Mouse (Mus musculus): ENCODE data around the gene Pdzd2. TPM values are rescaled to one million over a fixed set of nuclear protein-coding genes. Genes with fewer than 3 reads are reported as not detected.

Gene Pdzd2
- polyA plus RNA-seq, 1 experiment from 2014 or later = 18.7 TPM

- no peak for ATAC-seq (replicated peaks; ENCODE audit: insufficient number of reproducible peaks, insufficient read depth, low FRiP score, low read depth)
- no peaks in the 10 kb centered on the region; the same call in 1 of the 2 replicates for H3K4me1 ChIP-seq (replicated peaks)
- no peak overlapping the region for H3K4me2 ChIP-seq
- H3K4me3 ChIP-seq = no peak overlapping the region
- H3K9ac ChIP-seq = no peak overlapping the region
- no peaks in the 10 kb centered on the region for H3K36me3 ChIP-seq
- no peak overlapping the region for H3K27ac ChIP-seq
- WGBS = 83% methylated on average over 5 of the region's 5 CpGs
- H3K9me3 ChIP-seq (replicated peaks) = no peaks in the 10 kb centered on the region
- H3K27me3 ChIP-seq = no peaks in the 10 kb centered on the region
Observed at GRCm38 (mm10) chr15:12468625-12469024, 271.1 kb downstream of the Pdzd2 start.

- Histone ChIP-seq H3K9me3 (replicated peaks) (no peaks in the 10 kb centered on the region), H3K4me2 (no peak overlapping the region), H3K4me1 (replicated peaks) (no peaks in the 10 kb centered on the region; the same call in 1 of the 2 replicates), H3K27ac (no peak overlapping the region), H3K4me3 (no peak overlapping the region), H3K27me3 (no peaks in the 10 kb centered on the region), H3K9ac (no peak overlapping the region), H3K36me3 (no peaks in the 10 kb centered on the region)
- WGBS = 64% methylated on average over 8 of the region's 8 CpGs
- no peak for ATAC-seq (replicated peaks; ENCODE audit: insufficient number of reproducible peaks, insufficient read depth, low FRiP score, low read depth)
Observed at GRCm38 (mm10) chr15:12465748-12466147, 274.0 kb downstream of the Pdzd2 start.

GRCm38 (mm10) chr15:12456808-12457207 lies 282.9 kb downstream of the Pdzd2 start:
- no peaks in the 10 kb centered on the region for H3K9me3 ChIP-seq (replicated peaks)
- no peak overlapping the region for H3K4me3 ChIP-seq
- no peak overlapping the region for H3K4me2 ChIP-seq
- no peak for ATAC-seq (replicated peaks; ENCODE audit: insufficient number of reproducible peaks, insufficient read depth, low FRiP score, low read depth)
- no peak overlapping the region for H3K27ac ChIP-seq
- WGBS = 17% methylated on average over 7 of the region's 7 CpGs
- no peaks in the 10 kb centered on the region for H3K27me3 ChIP-seq
- peaks cover 7% of the 10 kb centered on the region for H3K4me1 ChIP-seq (replicated peaks)
- no peaks in the 10 kb centered on the region for H3K36me3 ChIP-seq
- no peak overlapping the region for H3K9ac ChIP-seq

GRCm38 (mm10) chr15:12453343-12453742 lies 286.4 kb downstream of the Pdzd2 start:
- no peak overlapping the region for H3K9ac ChIP-seq
- WGBS = 89% methylated on average over 2 of the region's 2 CpGs
- H3K27ac ChIP-seq = no peak overlapping the region
- no peak for ATAC-seq (replicated peaks; ENCODE audit: insufficient number of reproducible peaks, insufficient read depth, low FRiP score, low read depth)
- H3K4me2 ChIP-seq = no peak overlapping the region
- H3K4me3 ChIP-seq = no peak overlapping the region
- H3K27me3 ChIP-seq = no peaks in the 10 kb centered on the region
- H3K36me3 ChIP-seq = no peaks in the 10 kb centered on the region
- no peaks in the 10 kb centered on the region for H3K9me3 ChIP-seq (replicated peaks)
- H3K4me1 ChIP-seq (replicated peaks) = peaks cover 7% of the 10 kb centered on the region

GRCm38 (mm10) chr15:12452141-12452995 lies 287.4 kb downstream of the Pdzd2 start:
- no peak overlapping the region for H3K4me2 ChIP-seq
- H3K4me1 ChIP-seq (replicated peaks) = peaks cover 9% of the 10 kb centered on the region
- no peaks in the 10 kb centered on the region for H3K9me3 ChIP-seq (replicated peaks)
- no peaks in the 10 kb centered on the region for H3K27me3 ChIP-seq
- H3K27ac ChIP-seq = no peak overlapping the region
- H3K9ac ChIP-seq = no peak overlapping the region
- 85% methylated on average over 6 of the region's 6 CpGs for WGBS
- no peaks in the 10 kb centered on the region for H3K36me3 ChIP-seq
- H3K4me3 ChIP-seq = no peak overlapping the region
- ATAC-seq (replicated peaks; ENCODE audit: insufficient number of reproducible peaks, insufficient read depth, low FRiP score, low read depth) = 0 out of 2 replicates have a peak, but pooled peaks have one; percentile 35

GRCm38 (mm10) chr15:12451448-12451847 lies 288.3 kb downstream of the Pdzd2 start:
- WGBS = 81% methylated on average over 4 of the region's 4 CpGs
- no peak for ATAC-seq (replicated peaks; ENCODE audit: insufficient number of reproducible peaks, insufficient read depth, low FRiP score, low read depth)
- Histone ChIP-seq H3K9ac (no peak overlapping the region), H3K36me3 (no peaks in the 10 kb centered on the region), H3K4me1 (replicated peaks) (peaks cover 7% of the 10 kb centered on the region), H3K27ac (no peak overlapping the region), H3K4me2 (no peak overlapping the region), H3K4me3 (no peak overlapping the region), H3K9me3 (replicated peaks) (no peaks in the 10 kb centered on the region), H3K27me3 (no peaks in the 10 kb centered on the region)

GRCm38 (mm10) chr15:12450790-12451189 lies 288.9 kb downstream of the Pdzd2 start:
- ATAC-seq (replicated peaks; ENCODE audit: insufficient number of reproducible peaks, insufficient read depth, low FRiP score, low read depth) = no peak
- Histone ChIP-seq H3K4me3 (no peak overlapping the region), H3K9ac (no peak overlapping the region), H3K27me3 (no peaks in the 10 kb centered on the region), H3K9me3 (replicated peaks) (no peaks in the 10 kb centered on the region), H3K4me1 (replicated peaks) (peaks cover 7% of the 10 kb centered on the region; the same call in 1 of the 2 replicates), H3K27ac (no peak overlapping the region), H3K4me2 (no peak overlapping the region), H3K36me3 (no peaks in the 10 kb centered on the region)
- WGBS = 45% methylated on average over 6 of the region's 6 CpGs

DNA sequence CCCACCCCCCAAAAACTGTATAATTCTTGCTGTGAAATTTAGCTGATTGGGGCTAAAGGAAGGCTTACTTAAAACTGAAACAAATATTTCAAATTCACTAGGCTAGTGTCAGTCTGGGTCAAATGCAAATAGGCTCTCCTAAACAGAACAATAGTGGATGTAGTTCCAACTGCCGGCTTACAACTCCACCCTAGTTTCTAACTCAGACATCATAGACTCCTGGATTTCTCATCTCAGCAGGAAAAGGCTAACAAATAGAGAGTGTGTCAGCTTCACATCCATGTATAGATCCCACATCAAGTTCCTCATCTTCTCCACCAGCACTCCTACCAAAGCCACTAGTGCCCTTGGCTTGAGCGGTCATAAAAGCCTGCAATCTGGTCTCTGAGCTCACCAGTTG lies 290.4 kb downstream of the Pdzd2 start:
- no peaks in the 10 kb centered on the region for H3K9me3 ChIP-seq (replicated peaks)
- H3K4me2 ChIP-seq = no peak overlapping the region
- 92% methylated on average over 2 of the region's 2 CpGs for WGBS
- H3K27me3 ChIP-seq = no peaks in the 10 kb centered on the region
- H3K27ac ChIP-seq = no peak overlapping the region
- ATAC-seq (replicated peaks; ENCODE audit: insufficient number of reproducible peaks, insufficient read depth, low FRiP score, low read depth) = no peak
- peaks cover 7% of the 10 kb centered on the region; the same call in 1 of the 2 replicates for H3K4me1 ChIP-seq (replicated peaks)
- no peaks in the 10 kb centered on the region for H3K36me3 ChIP-seq
- no peak overlapping the region for H3K4me3 ChIP-seq
- no peak overlapping the region for H3K9ac ChIP-seq

GRCm38 (mm10) chr15:12447021-12447434 lies 292.7 kb downstream of the Pdzd2 start:
- H3K9me3 ChIP-seq (replicated peaks) = no peaks in the 10 kb centered on the region
- 55% methylated on average over 10 of the region's 10 CpGs for WGBS
- ATAC-seq (replicated peaks; ENCODE audit: insufficient number of reproducible peaks, insufficient read depth, low FRiP score, low read depth) = no peak
- peak overlapping the region; percentile 16; the same call in 1 of the 2 replicates for H3K4me2 ChIP-seq
- H3K36me3 ChIP-seq = no peaks in the 10 kb centered on the region
- H3K9ac ChIP-seq = no peak overlapping the region
- no peak overlapping the region for H3K4me3 ChIP-seq
- peaks cover 7% of the 10 kb centered on the region; the same call in 1 of the 2 replicates for H3K4me1 ChIP-seq (replicated peaks)
- H3K27me3 ChIP-seq = no peaks in the 10 kb centered on the region
- H3K27ac ChIP-seq = peak overlapping the region; percentile 24; the same call in 1 of the 2 replicates

DNA sequence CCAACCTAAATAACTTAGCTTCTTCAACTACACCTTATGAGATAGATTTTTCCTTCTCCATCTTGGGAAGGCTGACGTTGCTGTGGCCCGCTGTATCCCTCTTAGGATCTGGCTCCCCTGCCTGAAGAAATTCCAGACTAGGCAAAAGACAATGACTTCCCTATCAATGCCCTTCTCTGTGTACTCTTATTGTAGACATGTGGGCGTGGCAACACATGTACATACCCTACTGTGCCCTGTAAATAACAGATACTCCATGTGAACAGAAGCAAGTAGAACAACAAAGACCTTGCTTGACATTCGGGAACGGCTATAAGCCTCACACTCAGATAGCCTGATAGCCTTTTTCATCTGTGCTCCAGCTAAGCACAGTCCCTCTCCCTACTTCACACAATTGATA lies 295.2 kb downstream of the Pdzd2 start:
- Histone ChIP-seq H3K4me3 (no peak overlapping the region), H3K9me3 (replicated peaks) (no peaks in the 10 kb centered on the region), H3K27ac (no peak overlapping the region), H3K9ac (no peak overlapping the region), H3K4me2 (no peak overlapping the region), H3K36me3 (no peaks in the 10 kb centered on the region), H3K27me3 (no peaks in the 10 kb centered on the region), H3K4me1 (replicated peaks) (peaks cover 9% of the 10 kb centered on the region; the same call in 1 of the 2 replicates)
- ATAC-seq (replicated peaks; ENCODE audit: insufficient number of reproducible peaks, insufficient read depth, low FRiP score, low read depth) = no peak
- 61% methylated on average over 5 of the region's 5 CpGs for WGBS

DNA sequence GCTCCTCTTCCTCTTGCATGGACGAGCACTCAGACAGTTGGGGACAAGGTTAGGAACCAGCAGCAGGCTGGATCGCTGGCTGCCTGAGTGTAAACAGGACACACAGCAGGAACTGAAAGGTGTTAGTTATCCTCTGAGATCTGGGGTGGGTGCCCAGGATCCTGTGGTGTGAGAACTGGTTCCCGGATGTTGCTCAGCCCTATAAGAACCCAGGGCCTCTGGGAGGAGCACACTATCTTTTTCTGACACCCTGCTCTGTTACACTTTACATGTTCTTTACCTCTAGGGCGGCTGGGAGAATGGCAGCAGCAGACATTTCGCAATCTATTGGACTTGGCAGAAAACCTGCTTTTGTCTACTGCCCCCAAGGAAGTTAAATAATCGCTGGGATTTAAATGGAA lies 300.4 kb downstream of the Pdzd2 start:
- 30% methylated on average over 6 of the region's 6 CpGs for WGBS

More for the DNA sequence above, 300.4 kb downstream of the Pdzd2 start:
- Histone ChIP-seq H3K36me3 (no peaks in the 10 kb centered on the region), H3K4me3 (no peak overlapping the region), H3K27ac (0 out of 2 replicates have a peak overlapping the region, but pooled peaks have one; percentile 28), H3K9me3 (replicated peaks) (no peaks in the 10 kb centered on the region), H3K4me2 (no peak overlapping the region), H3K27me3 (no peaks in the 10 kb centered on the region), H3K4me1 (replicated peaks) (peaks cover 18% of the 10 kb centered on the region; the same call in 1 of the 2 replicates), H3K9ac (no peak overlapping the region)
- ATAC-seq (replicated peaks; ENCODE audit: insufficient number of reproducible peaks, insufficient read depth, low FRiP score, low read depth) = no peak

Measured in heart, embryonic 15.5 days (tissue).